Mouse (Mus musculus) liver, embryonic 14.5 days (tissue): ENCODE data around the gene Il10.

ENCODE experiments used
- CTCF ChIP-seq: IDR thresholded peaks from 2 replicates; pipeline ENCODE4 v1.5.1; 2016; ENCODE audit warnings: antibody characterized with exemption, low read depth, control low read depth
- EP300 ChIP-seq: IDR thresholded peaks from 2 replicates; pipeline ENCODE4 v1.6.1; 2016; ENCODE audit warnings: antibody characterized with exemption, low read depth

DNA sequence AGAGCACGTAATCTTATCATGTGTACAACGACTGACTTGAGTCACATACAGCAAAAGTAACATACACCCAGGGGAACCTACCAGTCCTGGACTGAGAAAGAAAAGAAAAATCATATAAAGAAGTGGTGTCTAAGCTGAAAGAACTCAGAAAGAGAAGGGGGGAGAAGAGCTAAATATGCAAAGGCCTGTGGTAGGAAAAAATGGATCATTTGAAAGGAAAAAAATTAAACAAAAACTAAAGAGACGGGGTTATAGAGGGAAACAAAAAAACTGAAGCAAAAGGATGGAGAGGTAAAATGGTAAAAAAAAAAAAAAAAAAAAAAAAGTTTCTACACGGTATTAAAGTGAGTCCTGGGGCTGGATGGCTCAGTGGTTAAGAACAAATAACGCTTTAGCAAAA lies 5.7 kb upstream of the Il10 start:
- TF ChIP-seq CTCF = no peak
- no peak for TF ChIP-seq EP300
